Mouse (Mus musculus) R1 (cell line): ENCODE data around the gene Prr23a3.

ENCODE experiments used
- DNase-seq: peaks from one replicate; pipeline ENCODE4 v3.0.0-alpha.2; 2018; ENCODE audit warnings: low read depth, low spot score

Prr23a3 gene

DNA sequence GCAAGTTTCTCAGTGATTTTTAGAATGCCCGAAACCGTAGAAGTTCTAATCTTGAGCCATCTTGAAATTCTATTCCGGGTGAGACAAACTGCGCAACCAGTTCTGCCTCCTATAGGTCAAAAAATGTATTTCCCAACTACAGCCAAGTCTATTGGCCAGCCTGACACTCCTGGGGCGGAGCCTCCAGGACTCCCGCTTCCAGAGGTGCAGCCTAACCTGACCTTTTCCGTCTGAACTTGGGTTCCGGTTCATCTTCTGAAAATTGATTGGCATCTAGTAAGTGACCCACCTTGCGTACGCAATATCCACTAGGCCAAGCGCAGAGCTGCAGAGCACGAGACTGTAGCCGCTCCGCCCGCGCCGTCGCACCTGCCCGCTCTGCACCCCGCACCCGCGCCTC, at the start of gene Prr23a3:
Prr23a3 (plus strand) TSS at position 197 of the 400 bp plus-strand sequence.
- peak; percentile 96 for DNase-seq

DNA sequence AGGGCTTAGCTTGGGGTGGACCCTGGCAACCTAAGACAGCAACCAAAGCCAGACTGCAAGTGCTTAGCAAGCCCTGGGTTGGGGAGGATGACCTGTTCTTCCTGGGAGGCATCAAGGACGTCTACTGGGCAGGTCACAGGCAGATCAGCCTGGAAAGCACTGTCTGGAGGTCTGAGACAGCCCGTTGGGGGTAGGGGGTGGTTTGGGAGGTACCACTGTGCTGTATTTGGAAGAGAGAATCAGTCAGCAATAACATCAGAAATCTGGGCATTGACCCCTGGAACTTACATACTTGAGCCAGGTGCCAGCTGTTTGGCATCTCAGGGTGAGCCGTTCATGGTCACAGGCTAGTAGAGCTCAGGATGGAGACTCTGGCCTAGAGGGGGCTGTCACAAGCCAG, 48.5 kb upstream of the Prr23a3 start:
- DNase-seq, result no peak

DNA sequence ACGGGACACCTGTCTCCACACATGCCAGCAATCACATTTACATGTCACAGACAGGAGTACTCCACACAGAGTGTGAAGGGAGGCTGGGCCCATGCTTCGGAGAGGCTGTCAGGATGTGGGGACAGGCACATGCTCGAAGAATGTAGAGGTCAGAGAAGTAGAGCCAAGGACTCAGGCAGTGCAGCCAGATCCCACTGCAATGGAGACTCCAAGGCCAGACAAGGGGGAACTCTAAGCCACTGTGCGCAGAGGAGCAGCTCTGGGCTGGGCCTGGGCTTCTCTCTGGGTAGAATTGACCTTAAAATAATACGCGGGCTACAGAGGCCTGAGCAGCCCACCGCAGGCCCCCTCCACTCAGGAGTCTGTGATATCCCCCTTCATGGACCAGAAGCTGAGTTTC, 47.0 kb upstream of the Prr23a3 start:
- DNase-seq, result no peak

DNA sequence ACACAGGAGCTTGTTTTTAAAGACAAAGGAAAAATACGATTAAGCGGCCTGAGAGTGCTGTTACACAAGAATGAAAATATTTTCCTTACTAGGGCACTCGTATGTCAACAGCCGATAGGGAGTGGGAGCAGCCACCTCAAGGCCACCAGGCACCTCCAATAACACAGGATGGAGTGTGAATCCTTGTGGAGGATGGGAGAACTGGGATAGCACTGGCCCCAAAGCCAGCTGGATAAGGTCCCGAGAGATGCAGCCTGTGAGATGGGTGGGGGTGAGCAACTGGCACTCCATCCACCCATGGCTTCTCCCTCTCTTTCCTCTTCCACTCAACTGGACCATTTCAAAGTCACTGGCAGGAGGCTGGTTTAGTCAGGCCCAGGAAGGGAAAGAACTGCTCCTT, 45.6 kb upstream of the Prr23a3 start:
- DNase-seq, result no peak

DNA sequence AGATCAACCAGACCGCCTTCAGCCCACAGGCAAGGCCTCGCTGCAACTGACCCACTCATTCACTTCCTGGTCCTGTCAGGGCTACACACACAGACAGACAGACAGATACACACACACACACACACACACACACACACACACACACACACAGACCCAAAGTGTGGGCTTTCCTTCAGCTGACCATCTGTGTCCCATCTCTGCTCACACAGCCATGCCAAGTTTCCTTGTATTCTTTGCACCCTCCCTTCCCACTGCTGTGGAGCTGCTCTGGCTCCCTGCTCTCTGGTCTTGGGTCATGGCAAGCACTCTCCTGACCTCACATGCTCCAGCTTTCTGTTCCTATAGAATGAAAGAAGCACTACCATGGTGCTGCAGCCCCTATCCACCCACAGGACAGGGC, 45.1 kb upstream of the Prr23a3 start:
- DNase-seq, result no peak

DNA sequence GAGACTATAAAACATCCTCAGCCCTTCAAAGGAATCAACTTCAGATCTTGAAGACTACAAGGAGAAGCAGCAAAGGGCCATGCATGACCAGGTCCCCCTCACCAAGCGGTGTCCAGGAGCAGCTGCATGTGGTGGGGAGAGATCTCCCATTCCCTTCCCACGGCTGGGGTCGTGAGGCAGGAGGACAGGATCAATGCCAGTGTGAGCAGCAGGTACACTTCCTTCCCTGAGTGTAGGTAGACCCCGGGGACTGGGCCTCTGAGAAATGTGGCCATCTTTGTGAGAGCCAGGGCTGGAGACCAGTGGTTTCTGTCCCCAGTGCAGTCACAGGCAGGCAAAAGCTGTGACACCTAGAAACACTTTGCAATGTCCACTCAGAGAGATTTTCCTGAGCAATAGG, 44.1 kb upstream of the Prr23a3 start:
- no peak for DNase-seq

DNA sequence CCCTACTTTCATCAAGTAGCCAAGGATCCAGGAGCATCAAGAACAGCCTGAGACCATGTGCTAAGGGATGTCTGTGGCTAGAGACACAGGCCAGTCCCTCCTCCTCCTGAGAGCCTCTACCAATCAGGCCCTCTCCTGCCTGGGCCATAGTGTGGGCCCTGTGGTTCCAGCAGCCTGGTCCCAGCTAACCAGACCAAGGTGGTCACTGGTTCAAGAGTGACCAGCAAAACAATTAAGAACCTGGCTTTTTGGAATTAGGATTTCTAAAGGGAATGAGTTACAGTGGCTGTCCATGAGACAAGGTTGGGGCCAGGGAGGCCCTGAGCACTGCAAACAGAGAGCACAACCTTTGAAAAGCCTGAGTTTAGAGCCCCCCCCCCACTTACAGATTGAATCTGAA, 43.5 kb upstream of the Prr23a3 start:
- DNase-seq, result no peak

DNA sequence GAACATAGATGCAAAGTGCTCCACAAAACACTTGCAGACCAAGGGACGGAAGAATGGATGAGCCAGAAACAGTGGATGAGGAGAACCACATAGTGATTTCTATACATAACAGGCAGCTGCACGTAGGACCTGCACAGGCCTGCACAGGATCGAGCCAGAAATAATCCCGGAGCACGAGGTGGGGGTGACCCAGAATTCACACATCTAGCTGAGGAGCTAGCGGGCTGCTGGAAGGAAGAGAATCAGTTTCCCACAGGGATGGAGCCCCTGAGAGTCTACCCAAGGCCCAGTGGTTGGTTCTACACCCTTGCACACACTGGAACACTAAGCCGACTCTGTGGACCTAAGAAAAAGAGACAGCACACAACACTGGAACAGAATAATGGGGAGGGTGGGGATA, 40.8 kb upstream of the Prr23a3 start:
- DNase-seq, result no peak

DNA sequence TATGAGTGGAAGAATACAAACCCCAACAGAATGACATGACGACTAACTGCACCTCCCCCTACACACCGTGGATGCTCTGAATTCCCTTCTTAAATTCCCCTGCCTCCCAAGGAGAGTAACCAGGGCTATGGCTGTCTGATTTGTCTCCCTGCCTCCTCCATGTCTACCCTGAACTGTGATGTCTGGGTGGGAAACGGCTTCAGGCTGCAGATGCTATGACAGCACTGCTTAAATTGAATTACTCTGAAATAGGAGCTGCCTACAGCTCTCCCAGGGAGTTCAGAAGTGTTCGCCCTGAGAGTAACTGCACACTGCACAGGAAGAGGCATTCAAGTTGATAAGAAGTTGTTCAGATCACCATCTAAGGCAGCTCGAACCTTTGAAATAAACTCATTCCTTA, 35.1 kb upstream of the Prr23a3 start:
- no peak for DNase-seq

DNA sequence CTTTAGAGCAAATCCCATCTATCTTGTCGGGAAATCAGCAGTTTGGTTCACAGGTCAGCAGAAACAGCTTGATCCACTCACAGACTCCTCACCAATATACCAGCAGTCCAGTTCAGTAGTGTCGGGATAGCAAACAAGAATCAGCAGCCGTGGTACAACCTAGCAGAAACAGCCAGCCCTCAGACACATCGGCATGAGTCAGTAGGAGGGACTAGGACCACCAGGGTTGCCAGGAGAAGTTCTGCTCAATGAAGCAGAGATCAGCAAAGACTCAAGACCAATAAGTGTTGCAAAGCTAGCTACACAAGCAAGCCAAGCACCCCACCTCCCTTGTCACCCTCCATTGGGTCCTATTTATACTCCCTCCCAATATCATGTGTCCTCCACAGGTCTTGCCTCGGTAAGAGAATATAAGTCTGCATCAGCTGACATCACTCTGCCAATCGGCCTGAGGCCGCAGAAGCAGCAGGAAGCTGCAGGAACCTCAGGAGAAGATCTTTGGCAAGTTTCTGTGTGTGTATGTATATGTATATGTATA, 27.0 kb upstream of the Prr23a3 start:
- DNase-seq, result no peak

DNA sequence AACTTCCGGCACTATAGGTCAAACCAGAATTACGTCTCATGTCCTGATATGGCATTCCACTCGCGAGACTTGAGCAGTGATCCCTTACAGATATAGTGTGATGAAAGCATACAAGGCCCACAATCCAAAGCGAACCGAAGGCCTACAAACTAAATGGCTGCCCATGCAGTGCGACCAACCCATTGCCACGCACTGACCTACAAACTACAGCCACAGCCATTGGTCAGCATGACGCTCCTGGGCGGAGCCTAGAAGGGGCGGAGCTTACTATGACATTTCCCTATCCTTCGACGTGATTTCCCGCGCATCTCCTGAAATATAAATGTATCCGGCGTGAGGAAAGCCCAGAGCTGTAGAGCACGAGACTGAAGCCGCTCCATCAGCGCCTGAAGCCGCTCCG, 22.4 kb upstream of the Prr23a3 start, which contains the start of gene Prr23a1:
Prr23a1 (plus strand) TSS at position 387 of the 400 bp plus-strand sequence.
- peak; percentile 94 for DNase-seq

DNA sequence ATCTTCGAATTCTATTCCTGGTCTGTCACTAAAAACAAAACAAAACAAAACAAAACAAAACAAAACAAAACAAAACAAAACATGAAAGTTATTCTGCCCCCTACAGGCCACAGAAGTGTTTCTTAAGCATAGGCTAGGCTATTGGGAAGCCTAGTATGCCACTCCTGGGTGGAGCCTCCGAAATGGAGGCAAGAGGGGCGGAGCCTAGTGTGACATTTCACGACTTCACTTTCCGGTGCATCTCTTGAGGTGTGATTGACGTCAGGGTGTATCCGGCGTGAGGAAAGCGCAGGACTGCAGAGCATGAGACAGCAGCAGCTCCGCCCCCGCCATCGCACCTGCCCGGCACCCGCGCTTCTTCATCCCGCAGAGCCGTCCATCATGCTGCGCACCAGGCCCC, 8.4 kb upstream of the Prr23a3 start, which contains the start of gene Prr23a2:
Prr23a2 (plus strand) TSS at position 285 of the 400 bp plus-strand sequence.
- DNase-seq, result peak; percentile 95

DNA sequence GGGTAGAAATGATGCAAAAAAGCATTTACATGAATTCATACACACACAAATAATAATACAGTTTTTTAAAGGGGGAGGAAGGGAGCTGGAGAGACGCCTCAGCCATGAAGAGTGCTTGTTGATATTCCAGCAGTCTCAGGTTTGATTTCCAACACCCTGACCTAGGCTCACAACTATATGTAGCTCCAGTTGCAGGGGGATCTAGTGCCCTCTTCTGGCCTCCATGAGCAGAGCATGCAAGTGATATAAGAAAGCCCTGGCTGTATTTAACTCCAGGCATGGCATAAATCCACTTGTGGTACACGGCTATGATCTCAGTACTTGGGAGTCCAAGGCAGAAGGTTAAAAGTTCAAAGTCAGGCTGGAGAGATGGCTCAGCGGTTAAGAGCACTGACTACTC, 1.1 kb upstream of the Prr23a3 start:
- peak; percentile 83 for DNase-seq

DNA sequence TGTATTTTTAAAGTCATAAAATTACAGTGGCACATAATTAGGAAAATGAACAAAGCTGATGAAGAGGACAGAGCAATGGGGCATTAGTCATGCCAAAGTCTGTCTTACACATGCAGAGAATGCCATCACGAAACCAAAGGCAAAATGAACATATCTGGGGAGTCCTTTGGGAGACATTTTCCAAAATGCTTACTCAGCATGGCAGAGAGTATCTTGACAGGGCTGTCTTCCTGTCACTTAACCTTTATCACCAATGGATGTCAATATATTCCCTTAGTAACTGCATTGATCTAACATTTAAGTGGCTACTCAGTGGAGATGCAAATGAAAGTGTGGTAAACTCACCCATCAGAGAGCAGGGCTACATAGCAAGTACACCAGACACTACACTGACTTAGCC, 36.9 kb downstream of the Prr23a3 start:
- DNase-seq, result no peak

DNA sequence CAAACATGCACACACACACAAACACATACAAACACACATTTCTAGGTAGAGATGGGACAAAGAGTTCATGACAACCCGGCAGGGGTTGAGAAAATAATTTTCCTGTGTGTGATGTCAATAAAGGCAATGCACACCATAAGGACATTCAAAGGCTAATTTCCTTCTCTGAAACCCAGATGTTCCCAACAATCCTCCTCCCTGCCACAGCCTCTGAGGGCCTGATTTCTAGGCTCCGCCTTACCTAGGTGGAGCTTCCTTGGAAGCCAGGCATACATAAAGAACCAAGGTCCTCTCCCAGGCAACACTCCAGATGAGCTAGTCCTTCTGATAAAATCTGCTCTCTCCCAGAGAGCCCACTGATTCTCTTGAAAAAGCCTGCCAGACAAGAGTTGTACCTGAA, 38.3 kb downstream of the Prr23a3 start, which contains the start of gene 7420426K07Rik:
7420426K07Rik (plus strand) TSS at position 301 of the 400 bp plus-strand sequence.
- peak; percentile 12 for DNase-seq
